Mouse (Mus musculus) liver, embryonic 11.5 days (tissue): ENCODE results near the gene Cdadc1. TPM values are rescaled to one million over a fixed set of nuclear protein-coding genes. Genes with fewer than 3 reads are reported as not detected.

ENCODE experiments used
- ATAC-seq: fragments of 200-750 bp; cut with Nextera tagmentation; replicated peaks from 2 replicates; pipeline ENCODE4 v1.8.0; 2017; ENCODE audit warnings: moderate number of reproducible peaks, mild to moderate bottlenecking, moderate TSS enrichment, moderate library complexity; ENCODE audit not compliant: low FRiP score
- DNase-seq: peaks from one replicate; pipeline ENCODE4 v3.0.0-alpha.2; 2017; ENCODE audit warnings: low spot score
- H3K27ac ChIP-seq: fragments of 300-500 bp; sonication (generic); 2 replicates; pipeline ENCODE4 v1.5.1; 2014; ENCODE audit warnings: mild to moderate bottlenecking, low read depth, low read length, control low read depth
- H3K27me3 ChIP-seq: fragments of 300-500 bp; sonication (generic); replicated peaks from 2 replicates; pipeline ENCODE4 v1.6.1; 2014; ENCODE audit warnings: low read length, mixed read lengths; ENCODE audit not compliant: control insufficient read depth, insufficient read depth
- H3K36me3 ChIP-seq: fragments of 300-500 bp; sonication (generic); 2 replicates; pipeline ENCODE4 v1.6.1; 2014; ENCODE audit warnings: mild to moderate bottlenecking, low read length, moderate library complexity, mixed read lengths; ENCODE audit not compliant: control insufficient read depth, insufficient read depth
- H3K4me1 ChIP-seq: fragments of 300-500 bp; sonication (generic); replicated peaks from 2 replicates; pipeline ENCODE4 v1.6.1; 2014; ENCODE audit warnings: low read length, mixed read lengths; ENCODE audit not compliant: control insufficient read depth, insufficient read depth
- H3K4me2 ChIP-seq: fragments of 300-500 bp; sonication (generic); 2 replicates; pipeline ENCODE4 v1.6.1; 2014; ENCODE audit warnings: mild to moderate bottlenecking, control low read depth, moderate library complexity
- H3K4me3 ChIP-seq: fragments of 300-500 bp; sonication (generic); 2 replicates; pipeline ENCODE4 v1.5.1; 2014; ENCODE audit warnings: low read depth, low read length, control low read depth
- H3K9ac ChIP-seq: fragments of 300-500 bp; sonication (generic); 2 replicates; pipeline ENCODE4 v1.6.1; 2014; ENCODE audit warnings: low read depth, low read length, control low read depth
- H3K9me3 ChIP-seq: fragments of 300-500 bp; sonication (generic); 2 replicates; pipeline ENCODE4 v1.6.1; 2016; ENCODE audit warnings: low read length, inconsistent platforms, mixed read lengths; ENCODE audit not compliant: control insufficient read depth
- WGBS: fragments of 180-500 bp; shearing (Covaris S2); extraction: QIAGEN DNeasy Blood & Tissue Kit; methylation state at CpG from one replicate; pipeline ENCODE4 v1.1.7; 2014; 5-methylcytosine and 5-hydroxymethylcytosine counted together
- polyA plus RNA-seq: library from polyadenylated mRNA; unstranded; fragments of >200 nt; fragmentation: Nextera tagmentation; extraction: Ambion mirVana; gene quantifications from 2 replicates; pipeline ENCODE4 v1.2.1, GENCODE M21; 2014

Gene Cdadc1
- 25.8 and 30.0 TPM in 2 replicates for polyA plus RNA-seq

GRCm38 (mm10) chr14:59597398-59598259 lies at the start of gene Cdadc1:
Gene Cdadc1 (minus strand): TSS chr14:59597959.
- H3K4me2 ChIP-seq, result peak within 1 kb of the TSS; percentile 81

GRCm38 (mm10) chr14:59646826-59647697 lies 49.3 kb upstream of the Cdadc1 start:
- H3K27ac ChIP-seq, result no peak overlapping the region
- H3K27me3 ChIP-seq, result no peaks in the 10 kb centered on the region
- H3K9me3 ChIP-seq, result no peaks in the 10 kb centered on the region
- DNase-seq (no peak), ATAC-seq (no peak)
- H3K4me2 ChIP-seq, result no peak overlapping the region
- H3K4me3 ChIP-seq, result no peak overlapping the region
- H3K9ac ChIP-seq, result no peak overlapping the region
- 65% methylated on average over 16 of the region's 16 CpGs for WGBS
- peaks cover 4% of the 10 kb centered on the region for H3K4me1 ChIP-seq
- no peaks in the 10 kb centered on the region for H3K36me3 ChIP-seq

More at GRCm38 (mm10) chr14:59597398-59598259, at the start of gene Cdadc1:
- Histone ChIP-seq H3K9ac (peak within 1 kb of the TSS; percentile 86), H3K27me3 (no peaks in the 10 kb centered on the region), H3K9me3 (no peaks in the 10 kb centered on the region), H3K36me3 (no peaks in the 10 kb centered on the region; the same call in 1 of the 2 replicates), H3K27ac (no peak within 1 kb of the TSS; the same call in 1 of the 2 replicates), H3K4me3 (peak within 1 kb of the TSS; percentile 90), H3K4me1 (peaks cover 8% of the 10 kb centered on the region)
- WGBS, result 0% methylated on average over 47 of the region's 48 CpGs
- DNase-seq (peak; percentile 100), ATAC-seq (peak; percentile 93)

- WGBS, result 53% methylated on average over 3 of the region's 3 CpGs
- H3K27ac ChIP-seq, result no peak overlapping the region
- no peak overlapping the region for H3K9ac ChIP-seq
- H3K36me3 ChIP-seq, result no peaks in the 10 kb centered on the region
- H3K27me3 ChIP-seq, result no peaks in the 10 kb centered on the region
- no peak overlapping the region for H3K4me2 ChIP-seq
- H3K4me1 ChIP-seq, result peaks cover 4% of the 10 kb centered on the region
- DNase-seq (no peak), ATAC-seq (no peak)
- H3K9me3 ChIP-seq, result no peaks in the 10 kb centered on the region
- H3K4me3 ChIP-seq, result no peak overlapping the region
Observed at GRCm38 (mm10) chr14:59644896-59645295, 47.1 kb upstream of the Cdadc1 start.

GRCm38 (mm10) chr14:59644166-59644565 lies 46.4 kb upstream of the Cdadc1 start:
- H3K36me3 ChIP-seq, result no peaks in the 10 kb centered on the region
- no peak overlapping the region for H3K9ac ChIP-seq
- H3K4me1 ChIP-seq, result peaks cover 4% of the 10 kb centered on the region
- H3K4me2 ChIP-seq, result no peak overlapping the region
- no peaks in the 10 kb centered on the region for H3K27me3 ChIP-seq
- no peak overlapping the region for H3K4me3 ChIP-seq
- DNase-seq, result no peak
- 88% methylated on average over 1 of the region's 1 CpGs for WGBS
- H3K9me3 ChIP-seq, result no peaks in the 10 kb centered on the region
- ATAC-seq, result no peak
- H3K27ac ChIP-seq, result no peak overlapping the region

GRCm38 (mm10) chr14:59643582-59643981 lies 45.8 kb upstream of the Cdadc1 start:
- Histone ChIP-seq H3K27me3 (no peaks in the 10 kb centered on the region), H3K4me1 (peaks cover 4% of the 10 kb centered on the region), H3K36me3 (no peaks in the 10 kb centered on the region), H3K27ac (no peak overlapping the region), H3K9me3 (no peaks in the 10 kb centered on the region), H3K9ac (no peak overlapping the region), H3K4me2 (no peak overlapping the region), H3K4me3 (no peak overlapping the region)
- WGBS, result 33% methylated on average over 12 of the region's 12 CpGs
- DNase-seq, result no peak
- no peak for ATAC-seq

- H3K9ac ChIP-seq, result no peak overlapping the region
- no peak overlapping the region for H3K4me2 ChIP-seq
- H3K4me1 ChIP-seq, result peaks cover 4% of the 10 kb centered on the region
- no peak overlapping the region for H3K27ac ChIP-seq
- H3K4me3 ChIP-seq, result no peak overlapping the region
- DNase-seq (no peak), ATAC-seq (no peak)
- H3K9me3 ChIP-seq, result no peaks in the 10 kb centered on the region
- 54% methylated on average over 5 of the region's 5 CpGs for WGBS
- no peaks in the 10 kb centered on the region for H3K27me3 ChIP-seq
- H3K36me3 ChIP-seq, result no peaks in the 10 kb centered on the region
Observed at GRCm38 (mm10) chr14:59641856-59642255, 44.1 kb upstream of the Cdadc1 start.

- Histone ChIP-seq H3K9me3 (no peaks in the 10 kb centered on the region), H3K9ac (no peak overlapping the region), H3K4me3 (no peak overlapping the region), H3K4me2 (no peak overlapping the region), H3K27me3 (no peaks in the 10 kb centered on the region), H3K27ac (no peak overlapping the region), H3K4me1 (peaks cover 2% of the 10 kb centered on the region; the same call in 1 of the 2 replicates), H3K36me3 (no peaks in the 10 kb centered on the region)
- ATAC-seq, result no peak
- WGBS, result 59% methylated on average over 7 of the region's 7 CpGs
- no peak for DNase-seq
Observed at GRCm38 (mm10) chr14:59638906-59639703, 41.3 kb upstream of the Cdadc1 start.

GRCm38 (mm10) chr14:59633988-59634387 lies 36.2 kb upstream of the Cdadc1 start:
- H3K4me3 ChIP-seq, result no peak overlapping the region
- WGBS, result 83% methylated on average over 9 of the region's 9 CpGs
- no peak for ATAC-seq

More at GRCm38 (mm10) chr14:59633988-59634387, 36.2 kb upstream of the Cdadc1 start:
- Histone ChIP-seq H3K27ac (no peak overlapping the region), H3K27me3 (no peaks in the 10 kb centered on the region), H3K36me3 (no peaks in the 10 kb centered on the region), H3K4me1 (no peaks in the 10 kb centered on the region), H3K9me3 (no peaks in the 10 kb centered on the region), H3K9ac (no peak overlapping the region), H3K4me2 (no peak overlapping the region)
- no peak for DNase-seq
